Mouse (Mus musculus) brain, embryonic 14.5 days (tissue): ENCODE measurements around the gene Vps52. TPM values are rescaled to one million over a fixed set of nuclear protein-coding genes. Genes with fewer than 3 reads are reported as not detected.

Source experiments
- DNase-seq: peaks from one replicate; pipeline ENCODE4 v3.0.0-alpha.2; 2011; ENCODE audit warnings: low read depth
- CTCF ChIP-seq: fragments of 200-500 bp; IDR thresholded peaks from 2 replicates; pipeline ENCODE4 v1.5.1; 2012; ENCODE audit warnings: inconsistent platforms, mild to moderate bottlenecking, moderate library complexity, borderline replicate concordance; ENCODE audit not compliant: insufficient read depth, insufficient read length; ENCODE audit errors: extremely low read depth
- POLR2A ChIP-seq: fragments of 200-500 bp; IDR thresholded peaks from 2 replicates; pipeline ENCODE4 v1.6.1; 2012; ENCODE audit warnings: mild to moderate bottlenecking, inconsistent platforms, borderline replicate concordance; ENCODE audit not compliant: poor library complexity, insufficient read depth, insufficient read length, severe bottlenecking; ENCODE audit errors: extremely low read depth
- polyA plus RNA-seq: library from polyadenylated mRNA; depleted of rRNA; stranded (reverse); fragments of >200 nt; gene quantifications from 2 replicates; pipeline ENCODE4 v1.2.3, GENCODE M21; 2012

The Vps52 gene
- polyA plus RNA-seq, 1 experiment, result 72.8 TPM

- no peak for DNase-seq
- TF ChIP-seq POLR2A, result no peak
- peak; percentile 33; the same call in 1 of the 2 replicates for TF ChIP-seq CTCF
Observed at GRCm38 (mm10) chr17:33924577-33925283, 30.9 kb upstream of the Vps52 start.

GRCm38 (mm10) chr17:33925406-33926116, 30.1 kb upstream of the Vps52 start:
- DNase-seq, result no peak
- no peak for TF ChIP-seq CTCF
- TF ChIP-seq POLR2A, result no peak

- no peak for DNase-seq
- TF ChIP-seq POLR2A (no peak), CTCF (peak; percentile 47; the same call in 1 of the 2 replicates)
Observed at GRCm38 (mm10) chr17:33926207-33926932, 29.2 kb upstream of the Vps52 start.

GRCm38 (mm10) chr17:33928251-33928947, 27.2 kb upstream of the Vps52 start:
- TF ChIP-seq CTCF, result no peak
- no peak for TF ChIP-seq POLR2A
- no peak for DNase-seq

GRCm38 (mm10) chr17:33929371-33930279, 26.0 kb upstream of the Vps52 start, which contains the start of gene Rgl2:
Gene Rgl2 (plus strand): TSS chr17:33929543.
- DNase-seq, result peak; percentile 98

GRCm38 (mm10) chr17:33930280-33931158, 25.1 kb upstream of the Vps52 start:
- no peak for TF ChIP-seq CTCF
- TF ChIP-seq POLR2A, result no peak

More at GRCm38 (mm10) chr17:33929371-33930279, 26.0 kb upstream of the Vps52 start, which contains the start of gene Rgl2:
- TF ChIP-seq POLR2A (0 out of 2 replicates have a peak, but pooled peaks have one; percentile 34), CTCF (peak; percentile 40; the same call in 1 of the 2 replicates)

GRCm38 (mm10) chr17:33931159-33931866, 24.3 kb upstream of the Vps52 start:
- no peak for TF ChIP-seq CTCF
- DNase-seq, result no peak

More at GRCm38 (mm10) chr17:33930280-33931158, 25.1 kb upstream of the Vps52 start:
- DNase-seq, result peak; percentile 39

GRCm38 (mm10) chr17:33931947-33932346, 23.7 kb upstream of the Vps52 start:
- TF ChIP-seq CTCF (no peak), POLR2A (no peak)
- no peak for DNase-seq

GRCm38 (mm10) chr17:33932448-33932847, 23.2 kb upstream of the Vps52 start:
- no peak for DNase-seq

GRCm38 (mm10) chr17:33932970-33933369, 22.6 kb upstream of the Vps52 start:
- DNase-seq, result no peak
- TF ChIP-seq POLR2A, result no peak
- no peak for TF ChIP-seq CTCF

More at GRCm38 (mm10) chr17:33932448-33932847, 23.2 kb upstream of the Vps52 start:
- TF ChIP-seq CTCF (no peak), POLR2A (no peak)
